Mouse (Mus musculus) stomach, postnatal 0 days (tissue): ENCODE measurements at regions not wholly inside any gene's neighbourhood (a gene's known extent, or its start where the extent isn't known, plus 50 kb on each side); places are given as distances from the start of the nearest gene placed in this dataset.

Experiments
- CTCF ChIP-seq: IDR thresholded peaks from 2 replicates; pipeline ENCODE4 v1.5.1; 2016; ENCODE audit warnings: antibody characterized with exemption, low read depth, mild to moderate bottlenecking, moderate library complexity
- EP300 ChIP-seq: optimal IDR thresholded peaks from 2 replicates; pipeline ENCODE3; 2016; ENCODE audit warnings: antibody characterized with exemption

DNA sequence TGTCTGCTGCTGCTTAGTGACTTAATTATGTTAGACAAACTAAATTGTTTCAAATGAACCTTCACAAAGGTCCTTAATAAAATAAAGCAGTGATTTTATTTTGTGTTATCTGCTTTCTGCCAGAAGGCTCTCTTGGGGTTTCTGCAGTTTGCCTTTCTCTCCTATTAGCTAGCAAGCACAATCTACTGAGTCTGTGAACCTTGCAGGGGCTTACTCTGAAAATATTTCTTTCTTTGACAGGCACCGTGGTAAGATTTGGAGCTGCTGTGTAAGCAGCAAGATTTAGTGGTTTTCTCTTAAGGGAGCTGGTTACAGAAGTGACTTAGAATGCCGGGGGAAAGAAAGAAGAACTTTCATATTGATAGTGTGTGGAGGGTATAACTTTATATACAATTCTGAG lies 187.3 kb downstream of the Fsip2 start:
- TF ChIP-seq EP300 (no peak), CTCF (no peak)
